Mouse (Mus musculus) liver, adult (tissue): ENCODE results near the gene Sgip1.

Experiments
- GATA4 ChIP-seq: IDR thresholded peaks from 2 replicates; pipeline ENCODE4 v1.6.1; 2014; ENCODE audit warnings: mild to moderate bottlenecking, low read length; ENCODE audit not compliant: insufficient replicate concordance

Sgip1 gene

DNA sequence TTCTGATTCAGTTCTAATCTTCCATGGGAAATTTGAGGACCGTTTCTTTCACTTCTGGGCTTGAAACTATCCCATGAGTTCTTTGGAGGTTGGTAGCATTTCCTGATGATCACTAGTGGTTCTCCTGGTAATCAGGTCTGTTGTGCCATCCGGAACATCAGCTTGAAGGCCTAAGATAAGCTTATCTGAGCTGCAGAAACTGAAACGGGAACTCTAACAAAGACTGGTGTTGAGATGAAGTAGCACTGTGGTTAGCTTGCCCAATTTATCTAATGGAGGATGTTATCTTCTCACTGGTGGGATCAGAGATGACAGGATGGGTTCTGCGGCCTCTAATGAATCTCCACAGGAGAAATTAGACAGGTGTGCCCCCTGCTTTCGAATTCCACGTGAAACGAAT is 21.0 kb downstream of the Sgip1 start:
- TF ChIP-seq GATA4, result no peak

DNA sequence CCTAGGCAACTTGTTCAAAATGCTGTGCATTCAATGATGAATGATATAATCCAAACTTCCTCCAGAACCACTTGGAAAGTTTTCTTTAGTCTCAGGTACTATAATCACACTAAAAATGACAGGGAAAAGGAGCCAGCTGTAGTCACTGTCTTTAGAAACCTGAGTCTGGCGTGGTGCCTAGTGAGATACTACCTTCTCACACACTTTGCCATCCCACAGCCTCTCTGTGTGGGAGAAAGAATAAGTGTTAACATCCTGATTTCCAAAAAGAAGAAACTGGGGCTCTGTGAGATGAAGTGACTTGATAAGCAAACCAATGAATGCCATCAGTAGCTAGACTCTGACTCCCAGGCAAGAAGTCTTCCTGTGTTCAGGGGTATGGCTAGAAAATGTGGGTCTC is 28.0 kb downstream of the Sgip1 start:
- TF ChIP-seq GATA4, result no peak

DNA sequence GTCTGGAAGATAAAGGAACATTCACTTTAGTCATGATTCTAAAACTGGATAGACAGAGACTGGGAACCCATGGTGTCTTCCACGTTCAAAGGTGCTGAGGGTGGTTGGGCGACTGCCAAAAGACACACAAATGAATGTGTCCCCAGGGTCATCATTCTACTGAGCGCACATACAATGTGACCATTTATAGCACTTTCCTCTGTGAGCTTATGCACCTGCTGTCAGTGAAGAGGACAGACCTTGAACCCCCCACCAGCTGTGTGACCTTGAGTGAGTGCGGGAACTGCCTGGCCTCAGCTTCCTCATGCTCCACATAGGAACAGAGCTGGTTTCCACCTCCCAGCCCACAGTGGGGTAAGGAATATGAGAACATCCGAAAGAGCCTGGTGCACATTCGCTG is 28.8 kb downstream of the Sgip1 start:
- TF ChIP-seq GATA4, result no peak

- TF ChIP-seq GATA4, result no peak
Observed at GRCm38 (mm10) chr4:102771598-102772357, 30.7 kb downstream of the Sgip1 start.

- TF ChIP-seq GATA4, result no peak
Observed at GRCm38 (mm10) chr4:102773225-102773624, 32.1 kb downstream of the Sgip1 start.

DNA sequence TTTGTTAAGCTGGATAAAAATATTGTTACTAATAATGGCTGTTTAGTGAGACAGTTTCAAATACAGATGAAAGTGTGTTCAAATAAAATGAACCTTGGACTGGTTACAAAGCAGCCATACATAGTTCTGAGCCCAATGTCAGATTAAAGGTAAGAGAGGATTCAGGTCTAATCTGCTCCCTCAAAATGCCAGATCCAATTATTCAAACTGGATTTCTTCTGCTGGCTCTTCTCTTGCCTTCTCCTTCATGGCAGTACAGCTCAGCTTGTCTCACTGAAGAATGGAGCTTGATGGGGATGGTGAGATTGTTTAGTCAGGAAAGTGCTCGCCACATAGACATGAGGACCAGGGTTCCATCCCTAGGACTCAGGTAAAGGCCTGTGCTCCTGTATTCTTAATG is 32.7 kb downstream of the Sgip1 start:
- TF ChIP-seq GATA4, result no peak

DNA sequence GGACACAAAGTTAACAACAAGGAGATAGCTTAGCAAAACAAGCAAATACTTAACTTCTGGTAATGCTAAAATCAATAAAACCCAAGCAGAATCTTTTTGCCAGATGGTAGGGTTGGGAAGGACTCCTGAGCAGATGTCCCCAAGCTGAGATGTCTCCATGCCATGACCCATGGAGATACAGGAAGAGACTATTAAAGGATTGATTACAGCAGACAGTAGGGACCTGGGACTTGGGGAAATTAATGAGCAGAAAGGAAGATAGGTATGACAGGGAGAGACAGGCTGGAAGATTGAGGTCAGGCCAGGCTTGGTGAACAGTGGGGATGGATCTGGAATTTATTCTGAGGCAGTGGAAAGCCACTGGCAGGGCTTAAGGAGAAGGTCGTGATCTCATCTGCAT is 33.5 kb downstream of the Sgip1 start:
- no peak for TF ChIP-seq GATA4

DNA sequence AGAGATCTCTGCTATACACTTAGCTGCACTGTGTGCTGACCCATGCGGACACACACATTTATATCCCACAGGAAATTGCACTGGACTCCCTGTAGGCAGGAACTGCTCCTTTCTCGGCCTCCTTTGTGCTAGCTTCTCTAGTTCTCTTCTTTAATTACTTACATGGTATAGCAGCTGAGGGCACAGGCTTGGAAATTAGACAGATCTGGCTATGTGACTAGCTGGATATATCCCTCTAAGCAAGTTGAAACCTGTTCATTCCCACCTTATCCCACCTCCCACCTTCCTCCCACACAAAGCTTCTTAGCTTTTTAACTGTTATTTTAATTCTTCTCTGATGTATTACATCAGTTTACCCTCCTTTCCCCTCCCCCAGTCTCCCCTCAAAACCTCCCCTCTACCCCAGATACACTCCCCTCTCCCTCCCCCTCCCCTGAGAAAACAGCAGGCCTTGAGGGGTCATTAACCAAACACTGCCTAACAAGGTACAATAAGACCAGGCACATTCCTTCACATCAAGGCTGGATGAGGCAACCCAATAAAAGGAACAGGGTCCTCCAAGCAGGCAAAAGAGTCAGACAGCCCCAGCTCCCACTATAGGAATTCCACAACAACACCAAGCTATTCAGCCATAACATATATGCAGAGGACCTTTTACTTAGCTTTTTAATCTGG is 34.6 kb downstream of the Sgip1 start:
- no peak for TF ChIP-seq GATA4

- TF ChIP-seq GATA4, result no peak
Observed at GRCm38 (mm10) chr4:102779902-102780301, 38.8 kb downstream of the Sgip1 start.

DNA sequence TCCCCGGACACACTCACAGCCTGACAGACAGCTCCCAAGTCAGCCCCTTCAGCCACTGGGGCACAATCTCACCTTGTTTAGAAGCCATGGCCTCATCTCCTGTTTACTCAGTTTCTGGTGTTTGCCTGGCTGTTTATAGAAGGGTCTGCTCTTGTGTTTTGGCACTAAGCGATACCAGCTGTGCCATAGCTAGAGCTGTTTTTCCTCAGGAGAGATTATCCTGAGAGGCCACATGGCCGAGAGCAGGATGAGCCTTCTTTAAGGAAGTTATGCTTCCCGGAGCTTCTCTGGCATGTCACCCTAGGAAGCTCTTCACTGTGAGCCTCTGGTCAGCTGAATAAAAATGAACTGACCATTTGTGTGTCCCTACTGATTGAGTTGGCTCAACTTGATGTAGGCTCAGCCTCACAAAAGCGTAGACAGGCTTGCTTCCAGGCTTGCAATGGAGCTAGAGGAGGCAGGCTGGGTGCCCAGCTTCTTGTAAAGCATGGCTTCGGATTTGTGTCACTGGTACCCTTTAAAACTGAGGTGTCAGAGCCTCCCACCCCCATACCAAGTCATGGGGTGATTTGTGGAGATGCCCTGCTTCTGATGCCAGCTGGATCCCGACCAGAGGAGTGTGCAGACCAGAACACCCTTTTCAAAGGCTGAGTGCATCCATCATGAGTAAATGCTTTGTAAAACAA is 42.1 kb downstream of the Sgip1 start:
- no peak for TF ChIP-seq GATA4

DNA sequence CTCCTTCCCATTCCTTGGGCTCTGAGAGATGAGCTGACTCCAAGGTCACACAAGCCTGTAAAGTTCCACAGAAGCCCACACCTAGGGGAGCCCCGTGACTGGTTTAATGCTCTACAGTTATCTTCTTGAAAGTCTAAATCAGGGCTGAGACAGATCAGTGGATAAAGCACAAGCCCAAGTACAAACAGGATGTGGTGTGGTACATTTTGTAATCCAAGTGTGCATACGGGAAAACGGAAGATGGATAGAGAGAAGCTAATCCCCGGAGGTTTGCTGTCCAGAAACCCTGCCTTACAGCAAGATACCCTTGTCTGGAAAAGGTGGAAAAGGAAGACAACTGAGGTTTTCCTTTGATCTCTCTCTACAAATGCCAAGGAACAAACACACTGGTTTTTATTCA is 44.1 kb downstream of the Sgip1 start:
- TF ChIP-seq GATA4, result no peak

DNA sequence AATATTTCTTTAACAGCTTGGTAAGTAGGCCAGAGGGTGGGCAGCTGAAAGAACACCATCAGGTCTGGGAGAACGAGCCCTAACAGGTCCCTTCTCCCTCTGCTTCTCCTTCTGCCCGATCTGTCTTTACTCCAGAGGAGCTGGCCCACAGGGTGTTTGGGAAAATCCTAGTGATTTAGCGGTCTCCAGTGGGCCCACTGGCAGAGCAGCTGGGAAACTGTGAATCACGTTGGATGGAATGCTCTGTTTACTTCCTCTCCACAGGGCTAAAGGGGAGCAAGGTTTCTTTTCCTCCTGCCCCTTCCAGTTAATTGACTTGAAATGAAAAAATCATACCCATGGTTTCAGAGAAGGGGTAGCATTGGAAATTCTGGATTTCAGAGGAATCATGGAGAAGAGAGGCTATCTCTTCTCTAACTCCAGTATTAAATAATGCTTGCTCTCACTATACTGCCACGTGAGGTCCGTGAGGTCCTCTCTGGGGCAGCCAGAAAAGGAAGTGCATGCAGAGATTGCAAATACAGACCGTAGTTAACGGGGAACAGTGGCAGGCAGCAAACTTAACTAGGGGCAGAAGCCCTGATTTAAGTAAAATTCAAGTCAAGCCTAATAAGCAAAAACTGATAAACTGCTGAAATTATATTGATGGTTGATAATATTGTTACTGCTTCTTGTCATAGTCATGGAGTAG is 51.1 kb downstream of the Sgip1 start:
- TF ChIP-seq GATA4, result no peak

- no peak for TF ChIP-seq GATA4
Observed at GRCm38 (mm10) chr4:102801471-102801870, 60.4 kb downstream of the Sgip1 start.

DNA sequence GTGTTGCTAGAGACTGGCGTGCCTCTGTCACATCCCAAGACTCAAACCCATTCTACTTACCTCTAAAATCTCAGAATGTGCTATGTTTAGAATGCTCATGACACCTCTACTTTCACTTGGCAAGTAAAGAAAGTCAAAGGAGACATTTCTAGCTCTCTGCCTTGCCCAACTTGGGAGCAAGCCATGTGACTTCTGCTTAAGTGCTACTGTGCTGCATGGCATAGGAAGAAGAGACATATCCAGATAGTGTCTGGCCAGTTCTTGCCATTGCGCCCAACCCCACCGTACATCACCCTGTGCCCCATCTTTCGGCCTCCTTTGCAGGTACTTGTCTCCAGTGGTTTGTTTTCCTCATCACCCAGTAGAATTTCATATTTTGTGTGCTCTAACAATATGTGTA is 60.8 kb downstream of the Sgip1 start:
- no peak for TF ChIP-seq GATA4

DNA sequence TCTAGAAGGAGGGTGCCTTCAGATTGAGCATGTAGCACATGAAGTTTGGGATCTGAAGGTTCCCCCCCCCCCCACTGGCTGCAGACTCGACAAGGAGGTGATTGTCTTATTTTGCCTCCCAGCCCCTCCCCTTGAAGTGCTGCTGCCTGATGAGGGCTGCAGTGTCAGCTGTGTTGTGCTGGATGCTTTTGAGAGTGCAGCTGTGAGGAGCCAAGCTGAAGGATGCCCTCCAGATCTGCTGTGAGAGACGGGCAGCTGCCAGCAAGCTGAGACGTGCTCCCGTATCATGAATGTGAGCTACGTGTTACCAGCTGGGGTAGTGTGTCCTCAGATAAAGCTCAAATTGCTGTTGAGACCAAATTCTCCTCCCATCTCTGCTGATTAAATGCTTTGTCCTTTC is 63.5 kb downstream of the Sgip1 start:
- no peak for TF ChIP-seq GATA4

GRCm38 (mm10) chr4:102806987-102807386 is 65.9 kb downstream of the Sgip1 start:
- TF ChIP-seq GATA4, result no peak

DNA sequence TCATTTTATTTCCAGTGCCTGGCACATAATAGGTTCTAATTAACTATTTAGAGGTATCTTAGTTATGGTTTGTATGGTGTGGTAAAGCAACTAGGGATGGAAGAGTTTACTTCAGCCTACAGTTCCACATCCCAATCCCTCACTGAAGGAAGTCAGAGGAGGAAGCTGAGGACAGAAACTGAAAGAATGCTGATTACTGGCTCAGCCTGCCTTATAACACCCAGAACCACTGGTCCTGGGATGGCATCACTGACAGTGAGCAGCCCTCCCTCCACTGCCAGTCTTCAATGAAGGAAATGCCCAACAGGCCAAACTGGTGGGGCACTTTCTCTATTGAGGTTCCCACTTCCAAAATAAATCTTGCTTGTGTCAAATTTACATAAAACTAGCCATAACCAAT is 67.2 kb downstream of the Sgip1 start:
- TF ChIP-seq GATA4, result no peak
